Mouse (Mus musculus): Measurements from ENCODE around the gene Gm6890. TPM values are rescaled to one million over a fixed set of nuclear protein-coding genes. Genes with fewer than 3 reads are reported as not detected.
"Not testable (repeated sequence)": the region's sequence is repeated elsewhere in the genome, so short reads cannot be mapped to it uniquely, and the experiment has no call there.

The Gm6890 gene
- not detected in 2 replicates for polyA plus RNA-seq (2015; fragmentation: Nextera tagmentation; extraction: Ambion mirVana)

DNA sequence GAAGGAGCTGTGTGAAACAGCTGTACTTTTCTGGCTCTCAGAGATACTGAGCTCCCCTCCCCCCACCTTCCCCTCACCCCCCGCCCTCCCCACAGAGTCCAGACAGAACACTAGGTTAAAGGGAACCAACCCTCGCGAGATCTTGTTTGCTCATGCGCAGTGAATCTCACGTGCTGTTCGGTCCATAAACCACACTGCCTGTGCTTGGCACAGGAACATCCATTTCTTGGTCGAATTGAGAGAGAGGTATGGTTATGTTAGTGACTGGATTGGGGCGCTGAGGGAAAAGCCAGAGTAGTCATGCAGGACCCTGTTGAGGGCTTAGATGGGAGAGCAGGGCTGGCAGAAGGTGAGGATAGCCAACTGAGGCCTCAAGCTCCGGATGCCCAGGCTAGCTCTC is at the start of gene Gm6890:
Gm6890 (plus strand) TSS at position 301 of the 400 bp plus-strand sequence.
- H3K9ac ChIP-seq (ENCODE audit: low read depth, low read length); H3K4me2 ChIP-seq (ENCODE audit: low read depth, low read length); H3K4me1 ChIP-seq (ENCODE audit: control insufficient read depth, low read depth, low read length); H3K27ac ChIP-seq (ENCODE audit: low read length); ATAC-seq (ENCODE audit: low read depth); H3K36me3 ChIP-seq (ENCODE audit: control insufficient read depth, insufficient read depth); H3K9me3 ChIP-seq (replicated peaks; ENCODE audit: control insufficient read depth, low read length); H3K27me3 ChIP-seq (ENCODE audit: control insufficient read depth, insufficient read depth, low read depth, low read length); H3K4me3 ChIP-seq (ENCODE audit: low read depth, low read length): not testable (repeated sequence)
- WGBS (ENCODE audit: insufficient replicate concordance), result 67% methylated on average over 8 of the region's 9 CpGs

DNA sequence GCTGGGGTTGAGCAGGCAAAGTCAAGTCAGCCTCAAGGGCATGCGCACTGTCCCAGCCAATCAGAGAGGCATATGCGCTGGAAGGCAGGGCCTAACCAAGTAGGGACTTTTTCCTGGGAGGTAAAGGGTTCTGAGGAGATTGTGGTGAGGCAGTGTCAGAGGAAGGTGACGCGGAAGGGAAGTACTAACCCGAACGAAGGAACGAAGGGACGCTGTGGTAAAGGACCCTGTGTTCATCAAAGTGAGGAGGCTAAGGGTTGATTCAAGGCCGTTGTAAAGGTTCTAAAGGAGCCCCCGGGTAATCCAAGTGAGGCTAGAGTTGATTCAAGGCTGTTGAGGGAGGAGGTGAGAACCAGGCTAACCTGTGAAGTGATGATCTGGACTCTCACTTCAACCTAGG is 14.5 kb upstream of the Gm6890 start:
- H3K4me3 ChIP-seq (ENCODE audit: low read depth, low read length); H3K9ac ChIP-seq (ENCODE audit: low read depth, low read length); H3K4me2 ChIP-seq (ENCODE audit: low read depth, low read length); H3K9me3 ChIP-seq (replicated peaks; ENCODE audit: control insufficient read depth, low read length); H3K36me3 ChIP-seq (ENCODE audit: control insufficient read depth, insufficient read depth); H3K27ac ChIP-seq (ENCODE audit: low read length); ATAC-seq (ENCODE audit: low read depth); H3K4me1 ChIP-seq (ENCODE audit: control insufficient read depth, low read depth, low read length); H3K27me3 ChIP-seq (ENCODE audit: control insufficient read depth, insufficient read depth, low read depth, low read length): not testable (repeated sequence)
- 66% methylated on average over 2 of the region's 10 CpGs for WGBS (ENCODE audit: insufficient replicate concordance)

DNA sequence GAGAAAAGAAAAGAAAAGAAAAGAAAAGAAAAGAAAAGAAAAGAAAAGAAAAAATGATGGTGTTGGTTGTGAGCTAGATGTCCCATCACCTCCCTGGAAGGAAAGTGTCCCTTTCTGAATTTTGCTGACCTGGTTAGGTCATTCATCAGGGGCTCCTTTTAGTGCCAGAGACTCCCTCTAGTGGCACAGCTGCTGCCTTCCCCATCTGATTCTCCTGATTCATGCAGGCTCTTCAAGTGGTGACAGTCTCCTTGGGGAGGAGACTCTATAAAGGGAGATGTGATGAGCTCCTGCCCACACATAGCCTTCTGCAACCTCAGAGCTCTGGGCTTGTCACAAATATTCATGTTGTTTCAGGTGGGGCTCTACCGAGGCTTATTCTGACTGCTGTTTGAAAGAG is 30.0 kb downstream of the Gm6890 start:
- H3K4me3 ChIP-seq (ENCODE audit: low read depth, low read length); H3K4me2 ChIP-seq (ENCODE audit: low read depth, low read length); H3K36me3 ChIP-seq (ENCODE audit: control insufficient read depth, insufficient read depth); H3K27me3 ChIP-seq (ENCODE audit: control insufficient read depth, insufficient read depth, low read depth, low read length); H3K9ac ChIP-seq (ENCODE audit: low read depth, low read length); H3K4me1 ChIP-seq (ENCODE audit: control insufficient read depth, low read depth, low read length); H3K9me3 ChIP-seq (replicated peaks; ENCODE audit: control insufficient read depth, low read length); H3K27ac ChIP-seq (ENCODE audit: low read length); ATAC-seq (ENCODE audit: low read depth): not testable (repeated sequence)
- no CpG with 5 or more reads among the region's 1 CpGs for WGBS (ENCODE audit: insufficient replicate concordance)

Other genes starting within 250 kb of the Gm6890 start
- gene Olfr1326-ps1, start 166.0 kb upstream of the Gm6890 start, polyA plus RNA-seq (2015; fragmentation: Nextera tagmentation; extraction: Ambion mirVana), result not detected in 2 replicates
- gene Olfr1325, start 148.2 kb upstream of the Gm6890 start, polyA plus RNA-seq (2015; fragmentation: Nextera tagmentation; extraction: Ambion mirVana), result not detected in 2 replicates
- 0.09 TPM in 1 of 2 replicates, not detected in the other for gene Gm5640, start 95.3 kb upstream of the Gm6890 start, polyA plus RNA-seq (2015; fragmentation: Nextera tagmentation; extraction: Ambion mirVana)
- gene Gm5936, start 96.3 kb downstream of the Gm6890 start, polyA plus RNA-seq (2015; fragmentation: Nextera tagmentation; extraction: Ambion mirVana), result not detected in 2 replicates

Data from liver, embryonic 16.5 days (tissue).